Mouse (Mus musculus): ENCODE measurements around the gene Adad1. TPM values are rescaled to one million over a fixed set of nuclear protein-coding genes. Genes with fewer than 3 reads are reported as not detected.

Gene Adad1
- polyA plus RNA-seq, 1 experiment from 2014 or later, result not detected

Other genes with a start within 250 kb of the Adad1 start
- gene 4932438A13Rik, start 200.4 kb upstream of the Adad1 start, polyA plus RNA-seq (2015; fragmentation: Nextera tagmentation; extraction: Ambion mirVana), result 73.9 and 75.2 TPM in 2 replicates
- 0.23 and 0.68 TPM in 2 replicates for gene Il2, start 62.4 kb downstream of the Adad1 start, polyA plus RNA-seq (2015; fragmentation: Nextera tagmentation; extraction: Ambion mirVana)
- gene Il21, start 169.1 kb downstream of the Adad1 start, polyA plus RNA-seq (2015; fragmentation: Nextera tagmentation; extraction: Ambion mirVana), result not detected in 2 replicates
- 4.4 and 4.7 TPM in 2 replicates for gene Bbs12, start 249.0 kb downstream of the Adad1 start, polyA plus RNA-seq (2015; fragmentation: Nextera tagmentation; extraction: Ambion mirVana)
- 3.3 and 3.6 TPM in 2 replicates for gene Cetn4, start 249.2 kb downstream of the Adad1 start, polyA plus RNA-seq (2015; fragmentation: Nextera tagmentation; extraction: Ambion mirVana)

Data from neural tube, embryonic 15.5 days (tissue).